Mouse (Mus musculus) CH12.LX (cell line): ENCODE measurements around the gene Sh3d21.

Source experiments
- E2F4 ChIP-seq: IDR thresholded peaks from 2 replicates; pipeline ENCODE4 v1.6.1; 2011; ENCODE audit warnings: low read depth, low read length, improper control_type of control experiment; ENCODE audit not compliant: insufficient replicate concordance
- ELF1 ChIP-seq: IDR thresholded peaks from 2 replicates; pipeline ENCODE4 v1.6.1; 2014; ENCODE audit warnings: low read depth, mild to moderate bottlenecking, inconsistent platforms, low read length, improper control_type of control experiment
- MAFK ChIP-seq: IDR thresholded peaks from 2 replicates; pipeline ENCODE4 v1.6.1; 2011; ENCODE audit warnings: low read length, improper control_type of control experiment; ENCODE audit not compliant: insufficient replicate concordance
- POLR2A ChIP-seq: IDR thresholded peaks from 2 replicates; pipeline ENCODE4 v1.6.1; 2011; ENCODE audit warnings: low read depth, mild to moderate bottlenecking, improper control_type of control experiment, low read length
- USF2 ChIP-seq: conservative IDR thresholded peaks from 2 replicates; pipeline ENCODE4 v1.6.1; 2011; ENCODE audit warnings: low read depth, low read length, improper control_type of control experiment
- ZNF384 ChIP-seq: IDR thresholded peaks from 2 replicates; pipeline ENCODE4 v1.6.1; 2012; ENCODE audit warnings: low read depth, low read length, improper control_type of control experiment, inconsistent platforms

- no peak for TF ChIP-seq ELF1
- TF ChIP-seq POLR2A = no peak
- no peak for TF ChIP-seq MAFK
- TF ChIP-seq USF2 = no peak
- no peak for TF ChIP-seq E2F4
- TF ChIP-seq ZNF384 = no peak
These were observed 40.1 kb upstream of the Sh3d21 start for GRCm38 (mm10) chr4:126203336-126203895.
